Mouse (Mus musculus): ENCODE results near the gene Zfp966. TPM values are rescaled to one million over a fixed set of nuclear protein-coding genes. Genes with fewer than 3 reads are reported as not detected.

The Zfp966 gene
- 7.2 TPM for polyA plus RNA-seq (2017; shearing (Covaris generic))

GRCm38 (mm10) chr2:175931000-175931399 is at the start of gene Zfp966:
Gene Zfp966 (minus strand): TSS chr2:175931100.

GRCm38 (mm10) chr2:175965031-175965430 is 34.1 kb upstream of the Zfp966 start, which contains the start of gene Gm2026:
Gene Gm2026 (plus strand): TSS chr2:175965331.

GRCm38 (mm10) chr2:175869024-175869423 is 61.9 kb downstream of the Zfp966 start, which contains the start of gene Gm6710:
Gene Gm6710 (plus strand): TSS chr2:175869219.

Other genes with a start within 250 kb of the Zfp966 start
- gene Zfp969, start 227.5 kb downstream of the Zfp966 start, polyA plus RNA-seq (2017; shearing (Covaris generic)) = not detected
- not detected for gene Gm2007, start 189.6 kb downstream of the Zfp966 start, polyA plus RNA-seq (2017; shearing (Covaris generic))
- not detected for gene Gm14288, start 130.0 kb downstream of the Zfp966 start, polyA plus RNA-seq (2017; shearing (Covaris generic))
- gene Gm6710, start 61.9 kb downstream of the Zfp966 start, polyA plus RNA-seq (2017; shearing (Covaris generic)) = 7.9 TPM
- gene Gm2026, start 34.2 kb upstream of the Zfp966 start, polyA plus RNA-seq (2017; shearing (Covaris generic)) = 8.9 TPM
- not detected for gene Gm2004, start 218.7 kb upstream of the Zfp966 start, polyA plus RNA-seq (2017; shearing (Covaris generic))